Mouse (Mus musculus): ENCODE measurements at regions not wholly inside any gene's neighbourhood (a gene's known extent, or its start where the extent isn't known, plus 50 kb on each side); places are given as distances from the start of the nearest gene placed in this dataset.

GRCm38 (mm10) chr12:70673188-70673587 lies 152.1 kb upstream of the Frmd6 start:
- H3K4me1 ChIP-seq (ENCODE audit: control insufficient read depth, insufficient read depth) = no peaks in the 10 kb centered on the region
- H3K36me3 ChIP-seq (replicated peaks; ENCODE audit: control insufficient read depth, insufficient read depth, low read length) = no peaks in the 10 kb centered on the region
- H3K4me3 ChIP-seq (ENCODE audit: low read depth, low read length) = no peak overlapping the region
- no peaks in the 10 kb centered on the region for H3K27me3 ChIP-seq (ENCODE audit: control insufficient read depth, insufficient read depth, low read length)
- H3K9me3 ChIP-seq (replicated peaks; ENCODE audit: control insufficient read depth, low read length) = no peaks in the 10 kb centered on the region
- no peak overlapping the region for H3K9ac ChIP-seq (replicated peaks; ENCODE audit: low read depth, low read length)
- no peak overlapping the region for H3K4me2 ChIP-seq (ENCODE audit: low read depth, low read length)
- H3K27ac ChIP-seq (ENCODE audit: low read depth) = no peak overlapping the region
- ATAC-seq (ENCODE audit: insufficient read depth, low read depth) (no peak), DNase-seq (ENCODE audit: low spot score) (no peak)
- 73% methylated on average over 11 of the region's 11 CpGs for WGBS
- no peak for TF ChIP-seq CTCF (IDR thresholded peaks at IDR 0.05; ENCODE audit: low read depth)
- TF ChIP-seq EP300 (IDR thresholded peaks at IDR 0.05; ENCODE audit: low read depth) = no peak

GRCm38 (mm10) chr12:70674144-70674543 lies 151.2 kb upstream of the Frmd6 start:
- Histone ChIP-seq H3K4me3 (ENCODE audit: low read depth, low read length) (no peak overlapping the region), H3K4me2 (ENCODE audit: low read depth, low read length) (no peak overlapping the region), H3K27ac (ENCODE audit: low read depth) (no peak overlapping the region), H3K27me3 (ENCODE audit: control insufficient read depth, insufficient read depth, low read length) (no peaks in the 10 kb centered on the region), H3K4me1 (ENCODE audit: control insufficient read depth, insufficient read depth) (no peaks in the 10 kb centered on the region), H3K36me3 (replicated peaks; ENCODE audit: control insufficient read depth, insufficient read depth, low read length) (no peaks in the 10 kb centered on the region), H3K9me3 (replicated peaks; ENCODE audit: control insufficient read depth, low read length) (no peaks in the 10 kb centered on the region), H3K9ac (replicated peaks; ENCODE audit: low read depth, low read length) (no peak overlapping the region)
- ATAC-seq (ENCODE audit: insufficient read depth, low read depth) (no peak), DNase-seq (ENCODE audit: low spot score) (no peak)
- TF ChIP-seq EP300 (IDR thresholded peaks at IDR 0.05; ENCODE audit: low read depth) = no peak
- TF ChIP-seq CTCF (IDR thresholded peaks at IDR 0.05; ENCODE audit: low read depth) = no peak
- 80% methylated on average over 2 of the region's 2 CpGs for WGBS

- WGBS = 83% methylated on average over 6 of the region's 6 CpGs
- H3K27ac ChIP-seq (ENCODE audit: low read depth) = no peak overlapping the region
- TF ChIP-seq EP300 (IDR thresholded peaks at IDR 0.05; ENCODE audit: low read depth) = no peak
- no peak for TF ChIP-seq CTCF (IDR thresholded peaks at IDR 0.05; ENCODE audit: low read depth)
- no peaks in the 10 kb centered on the region for H3K36me3 ChIP-seq (replicated peaks; ENCODE audit: control insufficient read depth, insufficient read depth, low read length)
- ATAC-seq (ENCODE audit: insufficient read depth, low read depth) (no peak), DNase-seq (ENCODE audit: low spot score) (no peak)
- H3K9ac ChIP-seq (replicated peaks; ENCODE audit: low read depth, low read length) = no peak overlapping the region
- H3K4me3 ChIP-seq (ENCODE audit: low read depth, low read length) = no peak overlapping the region
- H3K4me1 ChIP-seq (ENCODE audit: control insufficient read depth, insufficient read depth) = peaks cover 4% of the 10 kb centered on the region; the same call in 1 of the 2 replicates
- H3K4me2 ChIP-seq (ENCODE audit: low read depth, low read length) = no peak overlapping the region
- H3K9me3 ChIP-seq (replicated peaks; ENCODE audit: control insufficient read depth, low read length) = no peaks in the 10 kb centered on the region
- no peaks in the 10 kb centered on the region for H3K27me3 ChIP-seq (ENCODE audit: control insufficient read depth, insufficient read depth, low read length)
These were observed 149.5 kb upstream of the Frmd6 start for GRCm38 (mm10) chr12:70675846-70676245.

GRCm38 (mm10) chr12:70679701-70680425 lies 145.5 kb upstream of the Frmd6 start:
- WGBS = 49% methylated on average over 20 of the region's 20 CpGs
- Histone ChIP-seq H3K9ac (replicated peaks; ENCODE audit: low read depth, low read length) (no peak overlapping the region), H3K4me2 (ENCODE audit: low read depth, low read length) (no peak overlapping the region; the same call in 1 of the 2 replicates)

GRCm38 (mm10) chr12:70681407-70681990 lies 143.8 kb upstream of the Frmd6 start:
- DNase-seq (ENCODE audit: low spot score) (no peak), ATAC-seq (ENCODE audit: insufficient read depth, low read depth) (no peak)
- H3K27ac ChIP-seq (ENCODE audit: low read depth) = no peak overlapping the region
- H3K9me3 ChIP-seq (replicated peaks; ENCODE audit: control insufficient read depth, low read length) = no peaks in the 10 kb centered on the region
- WGBS = 80% methylated on average over 8 of the region's 8 CpGs
- no peaks in the 10 kb centered on the region for H3K27me3 ChIP-seq (ENCODE audit: control insufficient read depth, insufficient read depth, low read length)
- H3K4me3 ChIP-seq (ENCODE audit: low read depth, low read length) = no peak overlapping the region
- peaks cover 14% of the 10 kb centered on the region; the same call in 1 of the 2 replicates for H3K4me1 ChIP-seq (ENCODE audit: control insufficient read depth, insufficient read depth)
- no peaks in the 10 kb centered on the region for H3K36me3 ChIP-seq (replicated peaks; ENCODE audit: control insufficient read depth, insufficient read depth, low read length)
- no peak for TF ChIP-seq EP300 (IDR thresholded peaks at IDR 0.05; ENCODE audit: low read depth)
- no peak for TF ChIP-seq CTCF (IDR thresholded peaks at IDR 0.05; ENCODE audit: low read depth)
- H3K9ac ChIP-seq (replicated peaks; ENCODE audit: low read depth, low read length) = no peak overlapping the region
- no peak overlapping the region for H3K4me2 ChIP-seq (ENCODE audit: low read depth, low read length)

More at GRCm38 (mm10) chr12:70679701-70680425, 145.5 kb upstream of the Frmd6 start:
- Histone ChIP-seq H3K27me3 (ENCODE audit: control insufficient read depth, insufficient read depth, low read length) (no peaks in the 10 kb centered on the region), H3K4me1 (ENCODE audit: control insufficient read depth, insufficient read depth) (peaks cover 12% of the 10 kb centered on the region; the same call in 1 of the 2 replicates), H3K27ac (ENCODE audit: low read depth) (peak overlapping the region; percentile 55; the same call in 1 of the 2 replicates), H3K36me3 (replicated peaks; ENCODE audit: control insufficient read depth, insufficient read depth, low read length) (no peaks in the 10 kb centered on the region), H3K4me3 (ENCODE audit: low read depth, low read length) (no peak overlapping the region), H3K9me3 (replicated peaks; ENCODE audit: control insufficient read depth, low read length) (no peaks in the 10 kb centered on the region)
- DNase-seq (ENCODE audit: low spot score) (peak; percentile 68), ATAC-seq (ENCODE audit: insufficient read depth, low read depth) (peak; percentile 86)
- TF ChIP-seq EP300 (IDR thresholded peaks at IDR 0.05; ENCODE audit: low read depth) = no peak
- 0 out of 2 replicates have a peak, but pooled peaks have one; percentile 18 for TF ChIP-seq CTCF (IDR thresholded peaks at IDR 0.05; ENCODE audit: low read depth)
